Mouse (Mus musculus): ENCODE measurements at regions not wholly inside any gene's neighbourhood (a gene's known extent, or its start where the extent isn't known, plus 50 kb on each side); places are given as distances from the start of the nearest gene placed in this dataset.

GRCm38 (mm10) chr1:73828996-73829395 lies 295.3 kb downstream of the Tns1 start:
- no peak overlapping the region for H3K4me3 ChIP-seq
- no peaks in the 10 kb centered on the region for H3K36me3 ChIP-seq
- WGBS, result 69% methylated on average over 10 of the region's 10 CpGs
- H3K4me1 ChIP-seq (replicated peaks), result peaks cover 39% of the 10 kb centered on the region
- no peaks in the 10 kb centered on the region for H3K9me3 ChIP-seq
- no peak overlapping the region for H3K27ac ChIP-seq
- H3K27me3 ChIP-seq (ENCODE audit: insufficient read depth, poor library complexity, severe bottlenecking), result 0 out of 2 replicates have a peak, but pooled peaks cover 7% of the 10 kb centered on the region
- no peak for DNase-seq (ENCODE audit: low spot score)

GRCm38 (mm10) chr1:73826243-73826930 lies 297.9 kb downstream of the Tns1 start:
- Histone ChIP-seq H3K36me3 (no peaks in the 10 kb centered on the region), H3K4me1 (replicated peaks) (peaks cover 46% of the 10 kb centered on the region), H3K27me3 (ENCODE audit: insufficient read depth, poor library complexity, severe bottlenecking) (0 out of 2 replicates have a peak, but pooled peaks cover 7% of the 10 kb centered on the region), H3K27ac (peak overlapping the region; percentile 76), H3K9me3 (no peaks in the 10 kb centered on the region), H3K4me3 (no peak overlapping the region)
- DNase-seq (ENCODE audit: low spot score), result peak; percentile 89
- WGBS, result 39% methylated on average over 15 of the region's 15 CpGs

GRCm38 (mm10) chr1:73824406-73825184 lies 299.7 kb downstream of the Tns1 start:
- Histone ChIP-seq H3K4me1 (replicated peaks) (peaks cover 46% of the 10 kb centered on the region), H3K4me3 (no peak overlapping the region), H3K27ac (peak overlapping the region; percentile 72), H3K27me3 (ENCODE audit: insufficient read depth, poor library complexity, severe bottlenecking) (0 out of 2 replicates have a peak, but pooled peaks cover 7% of the 10 kb centered on the region), H3K9me3 (no peaks in the 10 kb centered on the region), H3K36me3 (no peaks in the 10 kb centered on the region)
- 58% methylated on average over 8 of the region's 8 CpGs for WGBS
- no peak for DNase-seq (ENCODE audit: low spot score)

- Histone ChIP-seq H3K9me3 (no peaks in the 10 kb centered on the region), H3K4me1 (replicated peaks) (peaks cover 46% of the 10 kb centered on the region), H3K36me3 (no peaks in the 10 kb centered on the region), H3K27ac (no peak overlapping the region), H3K27me3 (ENCODE audit: insufficient read depth, poor library complexity, severe bottlenecking) (0 out of 2 replicates have a peak, but pooled peaks cover 7% of the 10 kb centered on the region), H3K4me3 (no peak overlapping the region)
- DNase-seq (ENCODE audit: low spot score), result no peak
- WGBS, result 90% methylated on average over 10 of the region's 10 CpGs
Measured at GRCm38 (mm10) chr1:73823726-73824125, 300.5 kb downstream of the Tns1 start.

GRCm38 (mm10) chr1:73822616-73823015 lies 301.6 kb downstream of the Tns1 start:
- 63% methylated on average over 6 of the region's 6 CpGs for WGBS
- H3K27me3 ChIP-seq (ENCODE audit: insufficient read depth, poor library complexity, severe bottlenecking), result 0 out of 2 replicates have a peak, but pooled peaks cover 7% of the 10 kb centered on the region
- H3K36me3 ChIP-seq, result no peaks in the 10 kb centered on the region
- 0 out of 2 replicates have a peak overlapping the region, but pooled peaks have one; percentile 42 for H3K27ac ChIP-seq
- no peak overlapping the region for H3K4me3 ChIP-seq
- H3K9me3 ChIP-seq, result no peaks in the 10 kb centered on the region
- peaks cover 37% of the 10 kb centered on the region for H3K4me1 ChIP-seq (replicated peaks)
- DNase-seq (ENCODE audit: low spot score), result no peak

GRCm38 (mm10) chr1:73820701-73821100 lies 303.5 kb downstream of the Tns1 start:
- WGBS, result 78% methylated on average over 7 of the region's 7 CpGs
- H3K27ac ChIP-seq, result 0 out of 2 replicates have a peak overlapping the region, but pooled peaks have one; percentile 16

GRCm38 (mm10) chr1:73807206-73807605 lies 317.0 kb downstream of the Tns1 start:
- H3K27ac ChIP-seq, result no peak overlapping the region
- DNase-seq (ENCODE audit: low spot score), result no peak
- no peak overlapping the region for H3K4me3 ChIP-seq
- no peaks in the 10 kb centered on the region for H3K27me3 ChIP-seq (ENCODE audit: insufficient read depth, poor library complexity, severe bottlenecking)
- no peaks in the 10 kb centered on the region for H3K9me3 ChIP-seq
- peaks cover 3% of the 10 kb centered on the region; the same call in 1 of the 2 replicates for H3K4me1 ChIP-seq (replicated peaks)
- 85% methylated on average over 3 of the region's 3 CpGs for whole genome bisulfite sequencing
- H3K36me3 ChIP-seq, result no peaks in the 10 kb centered on the region

More at GRCm38 (mm10) chr1:73820701-73821100, 303.5 kb downstream of the Tns1 start:
- Histone ChIP-seq H3K36me3 (no peaks in the 10 kb centered on the region), H3K27me3 (ENCODE audit: insufficient read depth, poor library complexity, severe bottlenecking) (no peaks in the 10 kb centered on the region), H3K4me3 (no peak overlapping the region), H3K9me3 (no peaks in the 10 kb centered on the region), H3K4me1 (replicated peaks) (peaks cover 18% of the 10 kb centered on the region)
- DNase-seq (ENCODE audit: low spot score), result no peak

GRCm38 (mm10) chr1:73805156-73805555 lies 319.1 kb downstream of the Tns1 start:
- H3K4me3 ChIP-seq, result no peak overlapping the region
- peaks cover 3% of the 10 kb centered on the region; the same call in 1 of the 2 replicates for H3K9me3 ChIP-seq
- WGBS, result 87% methylated on average over 9 of the region's 9 CpGs
- H3K36me3 ChIP-seq, result no peaks in the 10 kb centered on the region
- H3K4me1 ChIP-seq (replicated peaks), result peaks cover 3% of the 10 kb centered on the region; the same call in 1 of the 2 replicates
- H3K27me3 ChIP-seq (ENCODE audit: insufficient read depth, poor library complexity, severe bottlenecking), result no peaks in the 10 kb centered on the region
- DNase-seq (ENCODE audit: low spot score), result no peak
- H3K27ac ChIP-seq, result no peak overlapping the region

- no peak for DNase-seq (ENCODE audit: low spot score)
- Histone ChIP-seq H3K4me1 (replicated peaks) (peaks cover 9% of the 10 kb centered on the region), H3K9me3 (peaks cover 3% of the 10 kb centered on the region; the same call in 1 of the 2 replicates), H3K4me3 (no peak overlapping the region), H3K27ac (no peak overlapping the region), H3K36me3 (no peaks in the 10 kb centered on the region), H3K27me3 (ENCODE audit: insufficient read depth, poor library complexity, severe bottlenecking) (no peaks in the 10 kb centered on the region)
- WGBS, result 87% methylated on average over 1 of the region's 1 CpGs
Measured at GRCm38 (mm10) chr1:73799996-73800395, 324.3 kb downstream of the Tns1 start.

GRCm38 (mm10) chr1:73799246-73799645 lies 325.0 kb downstream of the Tns1 start:
- Histone ChIP-seq H3K4me3 (no peak overlapping the region), H3K4me1 (replicated peaks) (peaks cover 9% of the 10 kb centered on the region), H3K27ac (no peak overlapping the region; the same call in 1 of the 2 replicates), H3K36me3 (no peaks in the 10 kb centered on the region), H3K9me3 (peaks cover 3% of the 10 kb centered on the region; the same call in 1 of the 2 replicates), H3K27me3 (ENCODE audit: insufficient read depth, poor library complexity, severe bottlenecking) (no peaks in the 10 kb centered on the region)
- WGBS, result 55% methylated on average over 8 of the region's 8 CpGs
- peak; percentile 15 for DNase-seq (ENCODE audit: low spot score)

- Histone ChIP-seq H3K4me3 (no peak overlapping the region), H3K36me3 (no peaks in the 10 kb centered on the region), H3K4me1 (replicated peaks) (peaks cover 9% of the 10 kb centered on the region), H3K27ac (no peak overlapping the region), H3K27me3 (ENCODE audit: insufficient read depth, poor library complexity, severe bottlenecking) (no peaks in the 10 kb centered on the region), H3K9me3 (peaks cover 3% of the 10 kb centered on the region; the same call in 1 of the 2 replicates)
- no peak for DNase-seq (ENCODE audit: low spot score)
- 80% methylated on average over 2 of the region's 2 CpGs for WGBS
Measured at GRCm38 (mm10) chr1:73797858-73798257, 326.4 kb downstream of the Tns1 start.

- H3K27me3 ChIP-seq (ENCODE audit: insufficient read depth, poor library complexity, severe bottlenecking), result no peaks in the 10 kb centered on the region
- no peak overlapping the region for H3K27ac ChIP-seq
- peaks cover 9% of the 10 kb centered on the region for H3K4me1 ChIP-seq (replicated peaks)
- 94% methylated on average over 2 of the region's 2 CpGs for WGBS
- peaks cover 3% of the 10 kb centered on the region; the same call in 1 of the 2 replicates for H3K9me3 ChIP-seq
- no peak overlapping the region for H3K4me3 ChIP-seq
- DNase-seq (ENCODE audit: low spot score), result no peak
- H3K36me3 ChIP-seq, result no peaks in the 10 kb centered on the region
Measured at GRCm38 (mm10) chr1:73797413-73797812, 326.8 kb downstream of the Tns1 start.

- H3K27ac ChIP-seq, result no peak overlapping the region; the same call in 1 of the 2 replicates
- no peak for DNase-seq (ENCODE audit: low spot score)
- no peaks in the 10 kb centered on the region for H3K36me3 ChIP-seq
- 0 out of 2 replicates have a peak, but pooled peaks cover 3% of the 10 kb centered on the region for H3K4me1 ChIP-seq (replicated peaks)
- H3K4me3 ChIP-seq, result no peak overlapping the region
- H3K27me3 ChIP-seq (ENCODE audit: insufficient read depth, poor library complexity, severe bottlenecking), result no peaks in the 10 kb centered on the region
- 93% methylated on average over 4 of the region's 4 CpGs for WGBS
- no peaks in the 10 kb centered on the region for H3K9me3 ChIP-seq
Measured at GRCm38 (mm10) chr1:73793871-73794270, 330.4 kb downstream of the Tns1 start.
